Mouse (Mus musculus) embryonic facial prominence, embryonic 12.5 days (tissue): ENCODE measurements around the gene 6430628N08Rik. TPM values are rescaled to one million over a fixed set of nuclear protein-coding genes. Genes with fewer than 3 reads are reported as not detected.

Experiments
- ATAC-seq: fragments of 200-750 bp; cut with Nextera tagmentation; 2 replicates; pipeline ENCODE4 v1.8.0; 2017; ENCODE audit not compliant: insufficient number of reproducible peaks, insufficient read depth, low FRiP score, low TSS enrichment
- H3K27ac ChIP-seq: fragments of 300-500 bp; sonication (generic); 2 replicates; pipeline ENCODE4 v1.5.1; 2016; ENCODE audit warnings: mild to moderate bottlenecking
- H3K27me3 ChIP-seq: fragments of 300-500 bp; sonication (generic); 2 replicates; pipeline ENCODE4 v1.6.1; 2016; ENCODE audit warnings: mild to moderate bottlenecking, moderate library complexity
- H3K36me3 ChIP-seq: fragments of 300-500 bp; sonication (generic); 2 replicates; pipeline ENCODE4 v1.6.1; 2016; ENCODE audit warnings: mild to moderate bottlenecking
- H3K4me1 ChIP-seq: fragments of 300-500 bp; sonication (generic); 2 replicates; pipeline ENCODE4 v1.6.1; 2016
- H3K4me2 ChIP-seq: fragments of 300-500 bp; sonication (generic); replicated peaks from 2 replicates; pipeline ENCODE4 v1.6.1; 2016; ENCODE audit warnings: mild to moderate bottlenecking, moderate library complexity
- H3K4me3 ChIP-seq: fragments of 300-500 bp; sonication (generic); 2 replicates; pipeline ENCODE4 v1.5.1; 2016; ENCODE audit warnings: mild to moderate bottlenecking
- H3K9ac ChIP-seq: fragments of 300-500 bp; sonication (generic); 2 replicates; pipeline ENCODE4 v1.6.1; 2016; ENCODE audit warnings: mild to moderate bottlenecking, moderate library complexity
- H3K9me3 ChIP-seq: fragments of 300-500 bp; sonication (generic); 2 replicates; pipeline ENCODE4 v1.6.1; 2016; ENCODE audit warnings: mild to moderate bottlenecking, moderate library complexity
- WGBS: fragments of 180-500 bp; shearing (Covaris S2); methylation state at CpG from one replicate; pipeline ENCODE4 v1.1.7; 2016; 5-methylcytosine and 5-hydroxymethylcytosine counted together
- polyA plus RNA-seq: library from polyadenylated mRNA; unstranded; fragments of >200 nt; fragmentation: Nextera tagmentation; extraction: Ambion mirVana; gene quantifications from 2 replicates; pipeline ENCODE4 v1.2.1, GENCODE M21; 2016

The 6430628N08Rik gene
- polyA plus RNA-seq, 1 experiment from 2014 or later = not detected

DNA sequence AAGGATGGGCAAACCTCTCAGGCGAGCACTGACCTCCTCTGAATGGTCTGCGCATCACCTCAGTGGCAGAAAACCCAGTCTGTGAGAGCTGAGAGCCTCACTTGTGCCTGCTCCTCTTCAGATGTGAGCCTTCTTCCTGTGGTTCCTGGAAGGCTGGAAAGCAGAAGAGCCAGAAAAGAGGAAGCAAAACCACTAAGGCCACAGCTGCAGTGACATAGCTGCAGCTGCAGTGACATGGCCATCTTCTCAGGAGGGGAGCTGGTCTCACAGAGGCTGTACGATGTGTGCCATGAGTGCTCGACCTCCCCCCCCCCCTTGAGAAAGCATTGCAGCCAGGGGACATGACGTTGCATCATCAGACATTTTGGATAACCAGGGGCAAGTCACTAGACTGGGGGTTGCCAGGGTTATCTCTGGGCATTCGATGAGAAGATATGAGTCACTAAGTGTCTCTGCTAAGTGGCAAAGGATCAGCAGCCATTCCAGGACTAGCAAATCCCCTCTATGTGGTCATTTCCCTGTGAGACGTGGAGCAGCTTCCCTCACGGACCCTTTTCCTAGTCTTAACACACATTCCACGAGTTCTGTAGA is 33.1 kb upstream of the 6430628N08Rik start:
- no peak overlapping the region for H3K4me3 ChIP-seq
- no peak overlapping the region for H3K4me2 ChIP-seq
- no peaks in the 10 kb centered on the region for H3K27me3 ChIP-seq
- no peak overlapping the region for H3K9ac ChIP-seq
- peaks cover 6% of the 10 kb centered on the region; the same call in 1 of the 2 replicates for H3K4me1 ChIP-seq
- no peak for ATAC-seq
- H3K9me3 ChIP-seq = no peaks in the 10 kb centered on the region
- 86% methylated on average over 9 of the region's 9 CpGs for WGBS
- H3K27ac ChIP-seq = no peak overlapping the region
- H3K36me3 ChIP-seq = peaks cover 29% of the 10 kb centered on the region; the same call in 1 of the 2 replicates

DNA sequence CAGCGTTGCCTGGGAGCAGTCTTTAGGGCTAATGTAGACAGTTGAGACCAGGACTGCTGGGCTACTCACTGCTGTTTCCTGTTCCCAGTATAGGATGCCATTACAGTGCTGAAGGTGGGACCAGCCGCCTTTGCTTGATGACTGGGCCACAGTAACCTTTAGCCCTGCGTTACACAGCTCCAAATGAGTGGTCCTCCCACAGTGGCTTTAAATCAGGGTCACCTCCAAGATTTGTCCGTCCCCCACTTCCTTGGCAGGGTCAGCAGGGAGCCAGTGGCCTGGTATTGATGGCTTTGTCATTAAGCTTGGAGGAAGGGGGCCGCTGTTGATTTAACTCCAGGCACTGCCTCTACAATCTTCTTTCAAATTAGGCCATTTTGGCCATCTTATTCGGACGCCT is 27.1 kb upstream of the 6430628N08Rik start:
- ATAC-seq = no peak
- Histone ChIP-seq H3K27me3 (no peaks in the 10 kb centered on the region), H3K9ac (no peak overlapping the region), H3K4me3 (no peak overlapping the region), H3K27ac (no peak overlapping the region), H3K4me1 (peaks cover 5% of the 10 kb centered on the region; the same call in 1 of the 2 replicates), H3K9me3 (no peaks in the 10 kb centered on the region), H3K36me3 (peaks cover 19% of the 10 kb centered on the region), H3K4me2 (no peak overlapping the region)
- 59% methylated on average over 7 of the region's 7 CpGs for WGBS

DNA sequence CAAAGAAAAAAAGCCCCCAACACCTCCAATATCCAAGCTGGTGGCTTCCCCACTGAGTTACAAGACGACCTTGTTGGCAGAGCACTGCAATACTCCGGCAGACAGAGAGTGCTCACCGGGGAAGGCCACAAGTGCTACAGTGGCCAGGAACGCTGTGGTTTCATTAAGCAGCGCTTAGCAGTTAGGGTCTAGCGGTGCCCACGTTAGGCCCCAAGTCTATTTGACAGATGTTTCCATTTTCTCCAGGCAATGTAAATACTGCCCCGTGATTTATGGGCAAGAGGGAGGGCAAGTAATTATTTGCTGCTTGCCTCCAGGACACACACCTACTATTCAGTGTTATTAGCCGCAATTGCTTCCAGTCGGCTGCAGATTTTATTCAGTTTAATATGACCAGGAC is 26.6 kb upstream of the 6430628N08Rik start:
- H3K4me3 ChIP-seq = no peak overlapping the region

DNA sequence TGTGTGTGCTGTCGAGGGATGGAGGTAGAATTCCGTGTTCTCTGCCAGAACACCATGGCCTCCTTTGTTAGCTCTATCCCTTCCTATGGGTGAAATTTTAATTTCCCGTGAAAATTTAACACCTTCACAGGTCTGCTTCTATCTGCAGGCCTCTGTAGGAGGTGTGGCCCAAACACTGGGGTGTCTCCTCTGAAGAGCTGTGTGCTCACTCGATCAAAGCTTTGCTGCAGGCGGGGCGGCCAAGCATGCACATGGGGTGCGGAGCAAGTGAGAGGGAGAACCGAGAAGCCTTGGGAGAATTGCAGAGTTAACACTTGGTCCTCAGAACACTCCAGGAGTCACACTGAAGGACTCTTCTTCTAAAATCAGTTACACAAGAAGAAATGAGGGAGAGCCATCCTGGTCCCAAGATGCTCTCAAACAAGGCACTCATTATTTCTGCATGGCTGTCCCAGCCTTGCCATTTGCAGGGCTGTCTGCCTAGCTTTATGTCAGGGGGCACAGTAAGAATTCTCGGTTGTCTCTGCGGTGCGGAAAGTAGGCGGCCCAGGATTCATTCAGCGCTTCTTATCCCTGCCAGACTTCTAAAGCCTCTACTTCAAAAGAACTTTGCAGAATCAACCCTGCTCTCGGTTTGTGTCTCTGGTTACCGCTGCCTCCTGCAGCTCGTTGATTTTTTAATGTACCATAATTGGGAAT is 20.8 kb upstream of the 6430628N08Rik start:
- peaks cover 7% of the 10 kb centered on the region for H3K4me1 ChIP-seq
- no peak for ATAC-seq
- no peaks in the 10 kb centered on the region for H3K9me3 ChIP-seq
- H3K27ac ChIP-seq = no peak overlapping the region
- H3K9ac ChIP-seq = no peak overlapping the region
- no peak overlapping the region for H3K4me3 ChIP-seq
- 23% methylated on average over 16 of the region's 16 CpGs for WGBS
- H3K36me3 ChIP-seq = peaks cover 25% of the 10 kb centered on the region; the same call in 1 of the 2 replicates
- H3K27me3 ChIP-seq = no peaks in the 10 kb centered on the region
- no peak overlapping the region for H3K4me2 ChIP-seq

More for the DNA sequence above, 26.6 kb upstream of the 6430628N08Rik start:
- Histone ChIP-seq H3K4me1 (peaks cover 5% of the 10 kb centered on the region; the same call in 1 of the 2 replicates), H3K9ac (no peak overlapping the region), H3K9me3 (no peaks in the 10 kb centered on the region), H3K27ac (no peak overlapping the region), H3K27me3 (no peaks in the 10 kb centered on the region), H3K4me2 (no peak overlapping the region), H3K36me3 (peaks cover 19% of the 10 kb centered on the region)
- WGBS = 39% methylated on average over 10 of the region's 10 CpGs
- no peak for ATAC-seq

DNA sequence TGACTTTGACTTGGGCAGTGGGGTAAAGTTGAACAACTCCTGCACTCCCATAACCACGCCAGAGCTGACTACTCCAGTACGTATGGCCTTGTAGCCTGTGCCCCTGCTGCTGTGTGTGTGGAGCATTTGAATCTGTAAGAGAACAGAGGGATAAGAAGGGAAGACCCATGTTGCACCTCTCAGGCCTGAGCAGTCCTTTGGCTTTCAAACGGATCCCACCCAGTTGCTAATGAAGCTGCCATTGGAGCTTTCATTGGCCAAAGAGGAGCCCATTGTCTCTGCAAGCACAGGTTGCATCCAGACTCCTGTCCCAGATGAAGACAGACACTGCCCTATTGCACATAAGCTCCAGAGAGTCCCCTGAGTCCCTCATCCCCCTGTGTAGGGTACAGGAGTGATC is 17.2 kb upstream of the 6430628N08Rik start:
- peaks cover 16% of the 10 kb centered on the region for H3K4me1 ChIP-seq
- H3K9ac ChIP-seq = no peak overlapping the region
- H3K27me3 ChIP-seq = no peaks in the 10 kb centered on the region
- no peak for ATAC-seq
- H3K36me3 ChIP-seq = peaks cover 29% of the 10 kb centered on the region; the same call in 1 of the 2 replicates
- no peak overlapping the region for H3K4me3 ChIP-seq
- WGBS = 72% methylated on average over 3 of the region's 3 CpGs
- no peaks in the 10 kb centered on the region for H3K9me3 ChIP-seq
- H3K27ac ChIP-seq = no peak overlapping the region
- H3K4me2 ChIP-seq = no peak overlapping the region

DNA sequence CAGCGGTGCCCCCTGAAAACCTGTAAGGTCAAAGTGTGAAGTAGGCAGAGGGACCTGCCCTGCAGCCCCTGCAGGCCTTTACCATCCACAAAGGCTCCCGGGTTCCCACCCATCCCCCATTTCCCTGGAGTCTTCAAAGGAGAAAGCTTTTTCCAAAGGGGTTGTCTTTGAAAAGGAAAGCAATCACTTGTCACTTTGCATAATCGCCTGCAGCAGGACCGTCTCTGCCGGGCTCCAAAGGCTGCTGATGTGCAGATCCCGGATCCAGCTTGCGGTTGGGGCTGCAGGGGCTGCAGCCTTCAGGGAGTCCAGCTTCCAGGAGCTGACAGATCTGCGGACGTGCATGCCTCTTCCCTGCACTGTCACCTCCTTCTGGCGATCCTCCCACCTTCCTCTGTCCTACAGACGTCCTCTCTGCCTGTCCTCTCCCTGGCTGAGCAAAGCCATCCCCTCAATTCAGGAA is 12.2 kb upstream of the 6430628N08Rik start:
- no peak overlapping the region for H3K27ac ChIP-seq
- H3K4me3 ChIP-seq = no peak overlapping the region
- peaks cover 12% of the 10 kb centered on the region for H3K4me1 ChIP-seq
- H3K9me3 ChIP-seq = no peaks in the 10 kb centered on the region
- WGBS = 4% methylated on average over 11 of the region's 11 CpGs
- H3K9ac ChIP-seq = no peak overlapping the region
- H3K27me3 ChIP-seq = no peaks in the 10 kb centered on the region
- peaks cover 20% of the 10 kb centered on the region; the same call in 1 of the 2 replicates for H3K36me3 ChIP-seq
- no peak overlapping the region; the same call in 1 of the 2 replicates for H3K4me2 ChIP-seq
- ATAC-seq = no peak

DNA sequence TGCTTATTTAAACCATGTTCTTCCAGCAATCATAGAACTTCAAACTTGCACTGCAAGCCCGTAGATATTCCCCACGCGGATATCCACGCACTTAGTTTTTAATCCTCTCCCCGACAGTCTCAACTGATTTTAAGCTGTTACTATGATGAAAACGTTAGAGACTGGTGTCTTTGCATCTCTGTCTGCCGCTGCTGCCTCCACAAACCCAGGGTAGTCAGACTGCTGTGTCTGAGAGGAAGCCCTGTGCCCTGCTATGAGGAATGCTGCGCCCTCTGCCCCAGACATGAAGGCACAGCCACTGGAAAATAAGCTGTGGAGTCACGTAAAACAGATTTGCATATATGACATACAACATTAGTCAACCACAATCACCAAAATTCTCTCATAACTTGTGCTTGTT is 11.6 kb upstream of the 6430628N08Rik start:
- WGBS = 41% methylated on average over 9 of the region's 9 CpGs
- H3K27me3 ChIP-seq = no peaks in the 10 kb centered on the region
- no peak for ATAC-seq
- no peaks in the 10 kb centered on the region for H3K9me3 ChIP-seq
- H3K9ac ChIP-seq = no peak overlapping the region
- H3K4me2 ChIP-seq = no peak overlapping the region
- H3K27ac ChIP-seq = no peak overlapping the region
- peaks cover 16% of the 10 kb centered on the region; the same call in 1 of the 2 replicates for H3K36me3 ChIP-seq
- no peak overlapping the region for H3K4me3 ChIP-seq
- H3K4me1 ChIP-seq = peaks cover 12% of the 10 kb centered on the region

DNA sequence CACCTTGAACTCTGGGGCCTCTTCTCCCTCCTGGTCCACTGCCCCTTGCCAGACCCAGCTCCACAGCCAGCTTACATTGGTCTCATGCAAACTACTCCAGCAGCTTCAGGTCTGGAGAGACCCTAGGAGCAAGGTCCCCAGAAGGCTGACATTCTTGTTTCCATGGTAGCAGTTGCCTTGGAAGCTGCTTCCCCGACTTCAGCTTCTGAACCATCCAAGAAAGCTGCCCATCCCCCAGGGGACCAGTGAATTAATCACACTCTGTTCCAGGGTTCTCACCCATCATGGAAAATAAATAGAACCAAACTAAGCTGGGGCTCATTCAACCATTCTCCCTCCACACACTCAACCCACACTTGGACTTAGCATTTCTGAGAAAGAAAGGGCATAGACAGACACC is 9.3 kb upstream of the 6430628N08Rik start:
- WGBS = 6% methylated on average over 1 of the region's 1 CpGs
- peaks cover 12% of the 10 kb centered on the region for H3K4me1 ChIP-seq
- no peak for ATAC-seq

DNA sequence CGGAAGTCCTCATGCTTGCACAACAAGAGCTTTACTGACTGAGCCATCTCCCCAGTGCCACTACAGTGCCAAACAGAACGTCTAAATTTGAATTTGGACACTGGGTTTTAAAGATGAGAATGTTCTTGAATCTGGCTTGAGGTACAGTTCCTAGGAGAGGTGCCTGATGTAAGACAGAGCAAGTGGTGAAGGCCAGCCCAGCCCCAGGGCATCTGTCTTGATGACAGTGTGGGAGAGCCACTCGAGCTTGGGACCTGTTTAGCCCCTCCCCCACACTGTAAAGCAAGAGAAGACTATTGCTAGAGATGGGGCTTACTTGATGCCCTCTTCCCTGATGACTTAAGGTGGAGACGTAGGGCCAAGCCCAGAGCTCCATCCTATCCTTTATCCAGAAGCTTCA is 8.3 kb upstream of the 6430628N08Rik start:
- 57% methylated on average over 4 of the region's 4 CpGs for WGBS
- H3K9me3 ChIP-seq = no peaks in the 10 kb centered on the region
- 0 out of 2 replicates have a peak, but pooled peaks cover 7% of the 10 kb centered on the region for H3K27me3 ChIP-seq
- peaks cover 12% of the 10 kb centered on the region for H3K4me1 ChIP-seq
- no peak for ATAC-seq
- no peak overlapping the region for H3K9ac ChIP-seq
- H3K36me3 ChIP-seq = no peaks in the 10 kb centered on the region
- H3K27ac ChIP-seq = no peak overlapping the region
- H3K4me2 ChIP-seq = no peak overlapping the region
- no peak overlapping the region for H3K4me3 ChIP-seq

More for the DNA sequence above, 9.3 kb upstream of the 6430628N08Rik start:
- no peaks in the 10 kb centered on the region; the same call in 1 of the 2 replicates for H3K36me3 ChIP-seq
- H3K4me2 ChIP-seq = no peak overlapping the region
- H3K4me3 ChIP-seq = no peak overlapping the region
- H3K9ac ChIP-seq = no peak overlapping the region
- H3K27ac ChIP-seq = no peak overlapping the region
- H3K9me3 ChIP-seq = no peaks in the 10 kb centered on the region
- 0 out of 2 replicates have a peak, but pooled peaks cover 7% of the 10 kb centered on the region for H3K27me3 ChIP-seq

DNA sequence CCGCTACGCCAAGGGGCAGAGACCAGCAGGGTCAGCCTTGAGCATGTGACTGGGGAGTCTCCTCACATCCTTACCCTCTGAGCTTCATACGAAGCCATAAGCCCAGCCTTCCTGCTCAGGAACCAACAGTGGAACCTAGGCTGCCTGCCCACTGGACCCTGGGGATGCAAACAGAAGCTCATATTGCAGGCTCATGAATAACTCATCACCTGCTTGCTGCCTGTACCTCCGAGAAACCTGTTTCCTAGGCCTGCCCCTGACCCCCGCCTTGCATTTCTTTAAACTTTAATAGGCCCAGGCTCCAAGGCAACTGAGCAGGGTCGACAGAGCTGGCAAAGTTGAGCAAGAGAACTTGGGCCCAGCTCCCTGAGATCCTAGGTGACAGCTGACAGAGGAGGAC is 6.4 kb upstream of the 6430628N08Rik start, which contains the start of gene Kncn:
TSS of gene Kncn (plus strand) at position 379 of the 400 bp plus-strand sequence.
- Histone ChIP-seq H3K9ac (no peak within 1 kb of the TSS), H3K4me3 (no peak within 1 kb of the TSS), H3K4me1 (no peaks in the 10 kb centered on the region), H3K36me3 (no peaks in the 10 kb centered on the region), H3K9me3 (no peaks in the 10 kb centered on the region), H3K27me3 (peaks cover 17% of the 10 kb centered on the region), H3K4me2 (no peak within 1 kb of the TSS), H3K27ac (no peak within 1 kb of the TSS)
- 0 out of 2 replicates have a peak, but pooled peaks have one; percentile 2 for ATAC-seq
- WGBS = 68% methylated on average over 6 of the region's 6 CpGs

DNA sequence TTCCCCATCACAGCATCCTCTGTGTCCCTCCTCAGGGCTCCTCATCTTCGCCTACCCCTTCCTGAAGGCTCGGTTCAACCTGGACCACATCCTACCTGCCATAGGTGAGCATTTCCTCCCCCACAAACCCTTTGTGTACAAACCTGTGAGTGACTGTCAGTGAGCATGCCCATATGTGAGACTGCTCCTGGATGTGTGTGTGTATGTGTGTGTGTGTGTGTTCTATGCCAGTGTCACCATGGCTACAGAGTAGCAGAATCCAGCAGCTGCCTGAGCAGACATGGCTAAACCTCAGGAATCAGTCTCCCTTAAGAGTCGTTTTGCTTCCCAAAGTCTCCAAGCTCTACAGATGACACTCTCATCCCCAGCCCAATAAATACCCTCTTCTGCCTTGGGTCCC is 4.6 kb upstream of the 6430628N08Rik start:
- no peak for ATAC-seq

DNA sequence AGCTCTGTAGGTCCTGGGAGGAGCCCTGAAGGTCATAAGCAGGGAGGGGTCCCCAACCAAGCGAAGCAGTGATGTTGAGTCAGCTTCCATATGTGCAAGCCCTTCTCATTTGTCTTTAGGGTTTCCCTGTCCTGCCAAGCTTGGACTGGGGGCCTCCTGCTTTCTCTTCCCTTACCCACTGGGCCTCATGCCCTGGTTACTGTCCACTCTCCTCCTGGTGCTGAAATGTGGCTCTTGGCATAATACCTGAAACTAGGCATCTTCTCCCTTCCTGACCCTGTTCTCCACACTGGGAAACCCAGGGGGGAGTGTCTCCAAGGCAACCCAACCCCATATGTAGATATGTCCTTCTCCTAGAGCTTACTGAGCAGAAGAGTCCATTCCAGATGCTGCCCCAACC is 3.6 kb upstream of the 6430628N08Rik start:
- H3K4me2 ChIP-seq = no peak overlapping the region
- no peak overlapping the region for H3K4me3 ChIP-seq
- H3K9me3 ChIP-seq = no peaks in the 10 kb centered on the region
- H3K27me3 ChIP-seq = peaks cover 45% of the 10 kb centered on the region
- H3K9ac ChIP-seq = no peak overlapping the region
- peaks cover 8% of the 10 kb centered on the region; the same call in 1 of the 2 replicates for H3K4me1 ChIP-seq
- WGBS = 52% methylated on average over 1 of the region's 1 CpGs
- no peak for ATAC-seq
- H3K27ac ChIP-seq = no peak overlapping the region
- no peaks in the 10 kb centered on the region for H3K36me3 ChIP-seq

More for the DNA sequence above, 4.6 kb upstream of the 6430628N08Rik start:
- Histone ChIP-seq H3K27me3 (peaks cover 35% of the 10 kb centered on the region), H3K9me3 (no peaks in the 10 kb centered on the region), H3K4me3 (no peak overlapping the region), H3K9ac (no peak overlapping the region), H3K27ac (no peak overlapping the region), H3K4me1 (peaks cover 8% of the 10 kb centered on the region; the same call in 1 of the 2 replicates), H3K36me3 (no peaks in the 10 kb centered on the region), H3K4me2 (no peak overlapping the region)
- WGBS = 70% methylated on average over 3 of the region's 3 CpGs
